Mouse (Mus musculus) stomach, adult 2 months (tissue): Measurements from ENCODE around the gene Ovch2. TPM values are rescaled to one million over a fixed set of nuclear protein-coding genes. Genes with fewer than 3 reads are reported as not detected.

ENCODE experiments used
- polyA plus RNA-seq: library from polyadenylated mRNA; depleted of rRNA; stranded (reverse); fragments of >200 nt; gene quantifications from 2 replicates; pipeline ENCODE4 v1.2.3, GENCODE M21; 2012; rRNA removed

Gene Ovch2
- polyA plus RNA-seq, result 0.12 TPM in 1 of 2 replicates, not detected in the other

GRCm38 (mm10) chr7:107801108-107801507 lies at the start of gene Ovch2:
Ovch2 (minus strand) TSS chr7:107801208.

GRCm38 (mm10) chr7:107847390-107847789 lies 46.4 kb upstream of the Ovch2 start, which contains the start of gene Olfr470:
Olfr470 (minus strand) TSS chr7:107847490.

GRCm38 (mm10) chr7:107825441-107825840 lies 24.4 kb upstream of the Ovch2 start, which contains the start of gene Olfr469:
Olfr469 (minus strand) TSS chr7:107825541.

GRCm38 (mm10) chr7:107811963-107812362 lies 11.0 kb upstream of the Ovch2 start, which contains the start of gene Olfr467:
Olfr467 (plus strand) TSS chr7:107812263.

GRCm38 (mm10) chr7:107757308-107758151 lies 43.5 kb downstream of the Ovch2 start, which contains the start of gene Cyb5r2:
Cyb5r2 (minus strand) TSS chr7:107758032.

Other genes starting within 250 kb of the Ovch2 start
- 0.46 and 1.2 TPM in 2 replicates for gene Olfml1, start 233.8 kb downstream of the Ovch2 start, polyA plus RNA-seq
- gene Ppfibp2, start 206.0 kb downstream of the Ovch2 start, polyA plus RNA-seq, result 6.3 and 8.4 TPM in 2 replicates
- gene 5330417H12Rik, start 176.0 kb downstream of the Ovch2 start, polyA plus RNA-seq, result not detected in 2 replicates
- gene Cyb5r2, start 43.2 kb downstream of the Ovch2 start, polyA plus RNA-seq, result 0.03 TPM in 1 of 2 replicates, not detected in the other
- gene Olfr467, start 11.1 kb upstream of the Ovch2 start, polyA plus RNA-seq, result not detected in 2 replicates
- gene Olfr469, start 24.3 kb upstream of the Ovch2 start, polyA plus RNA-seq, result not detected in 2 replicates
- gene Olfr470, start 46.3 kb upstream of the Ovch2 start, polyA plus RNA-seq, result not detected in 2 replicates
- gene Olfr472, start 96.7 kb upstream of the Ovch2 start, polyA plus RNA-seq, result not detected in 2 replicates
- gene Olfr473, start 129.2 kb upstream of the Ovch2 start, polyA plus RNA-seq, result not detected in 2 replicates
- not detected in 2 replicates for gene Olfr474, start 153.4 kb upstream of the Ovch2 start, polyA plus RNA-seq
- not detected in 2 replicates for gene Olfr476, start 163.6 kb upstream of the Ovch2 start, polyA plus RNA-seq
- gene Olfr477, start 185.5 kb upstream of the Ovch2 start, polyA plus RNA-seq, result not detected in 2 replicates
- gene Olfr478, start 232.8 kb upstream of the Ovch2 start, polyA plus RNA-seq, result not detected in 2 replicates
- gene Olfr479, start 249.5 kb upstream of the Ovch2 start, polyA plus RNA-seq, result not detected in 2 replicates